Mouse (Mus musculus): ENCODE data around the gene Hsd17b3. TPM values are rescaled to one million over a fixed set of nuclear protein-coding genes. Genes with fewer than 3 reads are reported as not detected.
"Not testable (repeated sequence)": the region's sequence is repeated elsewhere in the genome, so short reads cannot be mapped to it uniquely, and the experiment has no call there.

Hsd17b3 gene
- polyA plus RNA-seq, 1 experiment from 2014 or later = not detected

GRCm38 (mm10) chr13:64081012-64081919 lies 7.8 kb downstream of the Hsd17b3 start:
- Histone ChIP-seq H3K27ac (peak overlapping the region; percentile 23; the same call in 1 of the 2 replicates), H3K4me1 (replicated peaks) (peaks cover 12% of the 10 kb centered on the region), H3K4me2 (0 out of 2 replicates have a peak overlapping the region, but pooled peaks have one; percentile 6), H3K4me3 (no peak overlapping the region), H3K27me3 (no peaks in the 10 kb centered on the region), H3K36me3 (no peaks in the 10 kb centered on the region), H3K9ac (peak overlapping the region; percentile 53), H3K9me3 (no peaks in the 10 kb centered on the region)
- peak; percentile 71; the same call in 1 of the 2 replicates for ATAC-seq (ENCODE audit: low FRiP score)
- 24% methylated on average over 16 of the region's 16 CpGs for WGBS

GRCm38 (mm10) chr13:64077591-64077990 lies 11.4 kb downstream of the Hsd17b3 start:
- Histone ChIP-seq H3K36me3 (no peaks in the 10 kb centered on the region), H3K4me2 (no peak overlapping the region), H3K4me3 (no peak overlapping the region), H3K4me1 (replicated peaks) (peaks cover 12% of the 10 kb centered on the region), H3K9me3 (no peaks in the 10 kb centered on the region), H3K27me3 (no peaks in the 10 kb centered on the region), H3K27ac (no peak overlapping the region), H3K9ac (no peak overlapping the region)
- 84% methylated on average over 5 of the region's 5 CpGs for WGBS
- no peak for ATAC-seq (ENCODE audit: low FRiP score)

- H3K27ac ChIP-seq = no peak overlapping the region
- WGBS = 89% methylated on average over 4 of the region's 4 CpGs
These were observed 13.0 kb downstream of the Hsd17b3 start for GRCm38 (mm10) chr13:64076074-64076473.

GRCm38 (mm10) chr13:64066653-64067052 lies 22.4 kb downstream of the Hsd17b3 start:
- H3K36me3 ChIP-seq = no peaks in the 10 kb centered on the region
- no peak overlapping the region for H3K27ac ChIP-seq
- no peak for ATAC-seq (ENCODE audit: low FRiP score)
- no peaks in the 10 kb centered on the region for H3K9me3 ChIP-seq
- no peak overlapping the region for H3K4me3 ChIP-seq
- H3K4me2 ChIP-seq = no peak overlapping the region
- H3K27me3 ChIP-seq = no peaks in the 10 kb centered on the region
- no peaks in the 10 kb centered on the region for H3K4me1 ChIP-seq (replicated peaks)
- H3K9ac ChIP-seq = no peak overlapping the region
- 74% methylated on average over 3 of the region's 3 CpGs for WGBS

More at GRCm38 (mm10) chr13:64076074-64076473, 13.0 kb downstream of the Hsd17b3 start:
- Histone ChIP-seq H3K4me1 (replicated peaks) (peaks cover 2% of the 10 kb centered on the region), H3K27me3 (no peaks in the 10 kb centered on the region), H3K4me2 (no peak overlapping the region), H3K36me3 (no peaks in the 10 kb centered on the region), H3K9ac (no peak overlapping the region), H3K4me3 (no peak overlapping the region), H3K9me3 (no peaks in the 10 kb centered on the region)
- ATAC-seq (ENCODE audit: low FRiP score) = no peak

GRCm38 (mm10) chr13:64064276-64064675 lies 24.8 kb downstream of the Hsd17b3 start:
- Histone ChIP-seq H3K4me1 (replicated peaks) (no peaks in the 10 kb centered on the region), H3K9me3 (no peaks in the 10 kb centered on the region)
- ATAC-seq (ENCODE audit: low FRiP score) = no peak

GRCm38 (mm10) chr13:64060935-64061506 lies 28.0 kb downstream of the Hsd17b3 start:
- no peak for ATAC-seq (ENCODE audit: low FRiP score)
- H3K4me2 ChIP-seq = no peak overlapping the region

More at GRCm38 (mm10) chr13:64064276-64064675, 24.8 kb downstream of the Hsd17b3 start:
- no peak overlapping the region for H3K27ac ChIP-seq
- H3K4me2 ChIP-seq = no peak overlapping the region
- H3K27me3 ChIP-seq = no peaks in the 10 kb centered on the region
- no peak overlapping the region for H3K4me3 ChIP-seq
- no peak overlapping the region for H3K9ac ChIP-seq
- no peaks in the 10 kb centered on the region for H3K36me3 ChIP-seq

GRCm38 (mm10) chr13:64053959-64054358 lies 35.1 kb downstream of the Hsd17b3 start:
- no peak overlapping the region for H3K4me2 ChIP-seq
- H3K9ac ChIP-seq = no peak overlapping the region
- H3K4me3 ChIP-seq = no peak overlapping the region
- 0 out of 2 replicates have a peak, but pooled peaks cover 14% of the 10 kb centered on the region for H3K9me3 ChIP-seq
- 37% methylated on average over 1 of the region's 1 CpGs for WGBS
- ATAC-seq (ENCODE audit: low FRiP score) = no peak
- no peaks in the 10 kb centered on the region for H3K27me3 ChIP-seq
- no peak overlapping the region for H3K27ac ChIP-seq
- no peaks in the 10 kb centered on the region for H3K4me1 ChIP-seq (replicated peaks)
- H3K36me3 ChIP-seq = no peaks in the 10 kb centered on the region

More at GRCm38 (mm10) chr13:64060935-64061506, 28.0 kb downstream of the Hsd17b3 start:
- Histone ChIP-seq H3K27me3 (no peaks in the 10 kb centered on the region), H3K36me3 (no peaks in the 10 kb centered on the region), H3K9me3 (no peaks in the 10 kb centered on the region), H3K27ac (no peak overlapping the region), H3K4me1 (replicated peaks) (no peaks in the 10 kb centered on the region), H3K4me3 (no peak overlapping the region), H3K9ac (no peak overlapping the region)
- 77% methylated on average over 5 of the region's 5 CpGs for WGBS

GRCm38 (mm10) chr13:64052281-64052680 lies 36.7 kb downstream of the Hsd17b3 start:
- H3K27me3 ChIP-seq; H3K9ac ChIP-seq; H3K4me1 ChIP-seq (replicated peaks); H3K4me3 ChIP-seq; ATAC-seq (ENCODE audit: low FRiP score); H3K27ac ChIP-seq; H3K36me3 ChIP-seq; H3K4me2 ChIP-seq: not testable (repeated sequence)
- whole genome bisulfite sequencing = 82% methylated on average over 2 of the region's 2 CpGs
- 0 out of 2 replicates have a peak, but pooled peaks cover 14% of the 10 kb centered on the region for H3K9me3 ChIP-seq

- Histone ChIP-seq H3K36me3 (no peaks in the 10 kb centered on the region), H3K4me2 (no peak overlapping the region), H3K4me3 (no peak overlapping the region), H3K9me3 (0 out of 2 replicates have a peak, but pooled peaks cover 14% of the 10 kb centered on the region), H3K9ac (no peak overlapping the region), H3K4me1 (replicated peaks) (no peaks in the 10 kb centered on the region), H3K27me3 (no peaks in the 10 kb centered on the region), H3K27ac (no peak overlapping the region)
- ATAC-seq (ENCODE audit: low FRiP score) = no peak
- 67% methylated on average over 4 of the region's 4 CpGs for WGBS
These were observed 38.1 kb downstream of the Hsd17b3 start for GRCm38 (mm10) chr13:64050895-64051294.

- 0 out of 2 replicates have a peak, but pooled peaks cover 10% of the 10 kb centered on the region for H3K9me3 ChIP-seq
- no peak overlapping the region for H3K4me3 ChIP-seq
- H3K27ac ChIP-seq = no peak overlapping the region
- H3K4me2 ChIP-seq = no peak overlapping the region
- no peaks in the 10 kb centered on the region for H3K4me1 ChIP-seq (replicated peaks)
- no peak for ATAC-seq (ENCODE audit: low FRiP score)
- no peaks in the 10 kb centered on the region for H3K36me3 ChIP-seq
- no peak overlapping the region for H3K9ac ChIP-seq
- H3K27me3 ChIP-seq = no peaks in the 10 kb centered on the region
These were observed 39.5 kb downstream of the Hsd17b3 start for GRCm38 (mm10) chr13:64049535-64049934.

- Histone ChIP-seq H3K36me3 (no peaks in the 10 kb centered on the region), H3K9ac (no peak overlapping the region)
These were observed 40.6 kb downstream of the Hsd17b3 start for GRCm38 (mm10) chr13:64048467-64048866.

GRCm38 (mm10) chr13:64039976-64040375 lies 49.1 kb downstream of the Hsd17b3 start:
- Histone ChIP-seq H3K9ac (no peak overlapping the region), H3K4me3 (no peak overlapping the region), H3K36me3 (no peaks in the 10 kb centered on the region), H3K9me3 (no peaks in the 10 kb centered on the region), H3K27me3 (peaks cover 7% of the 10 kb centered on the region; the same call in 1 of the 2 replicates), H3K4me1 (replicated peaks) (peaks cover 4% of the 10 kb centered on the region; the same call in 1 of the 2 replicates), H3K27ac (no peak overlapping the region), H3K4me2 (no peak overlapping the region)
- no peak for ATAC-seq (ENCODE audit: low FRiP score)
- WGBS = 87% methylated on average over 10 of the region's 10 CpGs

More at GRCm38 (mm10) chr13:64048467-64048866, 40.6 kb downstream of the Hsd17b3 start:
- 91% methylated on average over 2 of the region's 2 CpGs for WGBS
- Histone ChIP-seq H3K4me2 (no peak overlapping the region), H3K4me1 (replicated peaks) (no peaks in the 10 kb centered on the region), H3K9me3 (0 out of 2 replicates have a peak, but pooled peaks cover 6% of the 10 kb centered on the region), H3K27me3 (no peaks in the 10 kb centered on the region), H3K27ac (no peak overlapping the region), H3K4me3 (no peak overlapping the region)
- no peak for ATAC-seq (ENCODE audit: low FRiP score)
